Mouse (Mus musculus) 3T3-L1 (cell line): ENCODE measurements at regions not wholly inside any gene's neighbourhood (a gene's known extent, or its start where the extent isn't known, plus 50 kb on each side); places are given as distances from the start of the nearest gene placed in this dataset.
"Not testable (repeated sequence)": the region's sequence is repeated elsewhere in the genome, so short reads cannot be mapped to it uniquely, and the experiment has no call there.

Source experiments
- DNase-seq: peaks from one replicate; pipeline ENCODE4 v3.0.0-alpha.2; 2015; ENCODE audit warnings: low read depth, low spot score

DNA sequence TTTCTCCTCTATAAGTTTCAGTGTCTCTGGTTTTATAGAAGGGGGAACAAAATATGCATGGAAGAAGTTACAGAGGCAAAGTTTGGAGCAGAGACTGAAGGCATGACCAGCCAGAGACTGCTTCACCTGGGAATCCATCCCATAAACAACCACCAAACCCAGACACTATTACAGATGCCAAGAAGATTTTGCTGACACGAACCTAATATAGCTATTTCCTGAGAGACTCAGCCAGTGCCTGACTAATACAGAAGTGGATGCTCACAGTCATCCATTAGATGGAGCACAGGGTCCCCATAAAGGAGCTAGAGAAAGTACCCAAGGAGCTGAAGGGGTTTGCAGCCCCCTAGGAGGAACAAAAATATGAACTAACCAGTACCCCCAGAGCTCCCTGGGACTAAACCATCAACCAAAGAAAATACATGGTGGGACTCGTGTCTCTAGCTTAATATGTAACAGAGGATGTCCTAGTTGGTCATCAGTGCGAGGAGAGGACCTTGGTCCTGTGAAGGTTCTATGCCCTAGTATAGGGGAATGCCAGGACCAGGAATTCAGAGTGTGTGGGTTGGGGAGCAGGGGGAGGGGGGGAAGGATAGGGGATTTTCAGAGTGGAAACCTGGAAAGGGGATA, 621.2 kb upstream of the Msl3l2 start:
- not testable (repeated sequence) for DNase-seq

- DNase-seq, result peak; percentile 56
These were observed 584.0 kb upstream of the Msl3l2 start for GRCm38 (mm10) chr10:55522706-55523105.

- no peak for DNase-seq
These were observed 569.3 kb upstream of the Msl3l2 start for GRCm38 (mm10) chr10:55537410-55537809.

DNA sequence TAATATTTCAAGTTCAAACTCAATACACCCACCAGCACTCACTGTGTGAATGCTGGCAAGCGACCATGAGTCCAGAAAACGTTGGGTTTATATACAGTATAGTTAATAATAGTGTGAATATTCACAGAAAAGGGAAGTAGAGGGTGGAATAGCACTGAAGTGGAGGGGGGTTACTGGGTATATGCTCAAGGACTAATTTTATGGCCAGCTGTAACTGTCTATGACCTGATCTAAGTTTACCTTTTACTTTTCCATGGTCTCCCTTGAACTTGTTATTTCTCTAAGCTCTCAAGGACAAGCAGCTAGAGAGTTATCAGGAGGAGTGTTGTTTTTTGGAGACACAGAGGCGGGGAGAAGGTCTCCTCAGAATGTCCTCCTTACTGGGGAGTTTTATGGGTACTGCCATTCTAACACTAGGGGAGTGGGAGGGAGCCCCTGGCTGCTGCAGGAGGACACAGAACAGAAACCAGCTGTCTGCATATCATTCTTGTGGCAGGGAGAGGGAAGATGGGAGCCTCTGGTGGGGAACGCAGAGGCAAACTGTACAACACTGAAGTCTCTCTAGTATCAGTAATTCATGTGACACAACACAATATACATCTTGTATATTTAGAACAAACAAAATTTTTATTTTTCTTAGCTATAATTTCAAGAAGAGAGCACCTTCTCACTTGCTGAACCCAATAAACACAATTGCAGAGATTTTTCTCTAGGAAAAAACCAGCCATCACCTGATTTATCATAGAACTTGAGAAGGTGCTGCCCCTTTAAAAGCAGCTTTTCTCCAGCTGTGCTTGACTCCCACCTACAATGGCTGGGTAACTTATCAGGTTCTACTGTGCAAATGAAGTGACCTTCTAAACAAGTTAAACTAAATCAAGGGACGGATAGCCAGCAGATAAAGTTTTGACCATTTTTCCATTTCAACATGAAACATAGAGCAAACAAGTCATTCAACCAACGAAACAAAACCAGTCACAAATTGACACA, 560.0 kb upstream of the Msl3l2 start:
- no peak for DNase-seq

DNA sequence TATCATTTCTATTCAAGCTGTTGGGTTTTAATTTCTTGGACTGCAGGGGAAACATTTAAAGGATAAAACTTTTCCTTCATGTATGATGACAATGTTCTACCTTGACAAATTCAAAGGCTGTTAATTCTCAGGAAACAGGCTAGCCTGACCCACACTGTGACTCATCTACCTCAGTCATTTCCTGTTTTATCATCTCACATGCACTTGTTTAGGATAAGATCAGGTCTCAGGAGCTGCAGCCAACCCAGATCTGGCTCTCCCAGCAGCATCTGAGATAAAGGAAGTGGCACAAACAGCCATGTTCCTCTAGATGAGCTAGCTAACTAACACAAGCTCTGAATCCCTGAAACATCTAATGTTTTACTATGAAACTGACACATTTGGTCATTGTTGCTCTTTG, 541.8 kb upstream of the Msl3l2 start:
- DNase-seq, result peak; percentile 28

- peak; percentile 5 for DNase-seq
These were observed 534.0 kb upstream of the Msl3l2 start for GRCm38 (mm10) chr10:55572689-55573088.

- DNase-seq, result no peak
These were observed 515.7 kb upstream of the Msl3l2 start for GRCm38 (mm10) chr10:55591013-55591412.

GRCm38 (mm10) chr10:55591896-55592295, 514.8 kb upstream of the Msl3l2 start:
- DNase-seq, result no peak

DNA sequence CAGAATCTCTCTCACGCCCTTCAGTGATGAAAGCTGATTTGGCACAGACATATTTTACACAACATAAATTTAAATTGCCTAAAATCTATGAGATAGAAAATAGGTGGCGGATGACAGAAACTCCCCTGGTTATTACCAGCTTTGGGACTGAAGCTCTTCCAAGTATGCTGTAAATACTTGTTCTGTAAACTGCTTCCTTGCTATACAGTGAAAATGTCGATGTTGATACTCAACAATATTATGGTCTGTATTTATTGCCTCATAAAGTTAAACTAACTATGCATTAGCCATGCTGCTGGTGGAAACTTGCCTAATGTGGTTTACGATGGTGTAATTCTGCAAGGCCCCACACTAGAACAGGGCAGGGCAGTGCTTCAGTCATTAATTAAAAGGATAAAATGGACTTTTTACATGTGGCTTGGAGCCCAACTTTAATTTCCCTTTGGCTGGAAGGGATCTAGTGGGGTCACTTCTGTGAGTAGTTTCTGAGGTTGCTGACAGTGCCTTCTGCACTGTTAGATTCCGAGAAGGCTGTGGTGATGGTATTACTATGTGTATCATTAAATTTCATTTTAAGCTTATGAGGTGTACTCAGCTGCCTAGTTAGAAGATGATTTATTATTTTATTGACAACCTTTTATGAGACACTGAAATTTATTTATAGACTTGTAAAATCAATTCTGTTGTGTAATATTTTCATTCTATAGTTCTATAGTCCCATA, 482.0 kb upstream of the Msl3l2 start:
- no peak for DNase-seq

DNA sequence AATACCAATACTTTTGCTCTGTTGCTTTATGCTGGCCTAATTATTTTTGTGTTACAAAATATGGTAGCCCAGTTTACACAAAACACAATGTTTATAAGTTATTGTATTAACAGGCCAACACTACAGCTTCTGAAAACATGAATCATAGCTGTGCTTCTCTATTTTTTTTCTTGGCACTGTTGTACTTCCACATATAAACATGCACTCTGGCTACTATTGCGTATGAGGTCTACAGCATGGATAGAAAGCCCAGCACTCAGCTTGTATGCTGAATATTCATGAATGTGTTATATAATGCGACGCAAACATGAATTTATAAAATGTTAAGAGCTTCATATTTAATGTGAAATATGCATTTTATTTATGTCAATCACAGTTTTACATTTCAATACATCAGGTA, 465.4 kb upstream of the Msl3l2 start:
- DNase-seq, result no peak
